Mouse (Mus musculus) G1E (cell line): ENCODE measurements around the gene Acot7. TPM values are rescaled to one million over a fixed set of nuclear protein-coding genes. Genes with fewer than 3 reads are reported as not detected.

Experiments used
- ATAC-seq: 2 replicates; pipeline ENCODE4 v1.8.0; 2016; ENCODE audit warnings: mild to moderate bottlenecking; ENCODE audit not compliant: insufficient number of reproducible peaks, poor library complexity, low FRiP score, severe bottlenecking; ENCODE audit errors: extremely low read depth
- DNase-seq: peaks from one replicate; pipeline ENCODE4 v3.0.0; 2012; ENCODE audit warnings: low spot score
- H3K27me3 ChIP-seq: 2 replicates; pipeline ENCODE4 v1.6.1; 2012; ENCODE audit warnings: mild to moderate bottlenecking, low read length, inconsistent platforms; ENCODE audit not compliant: insufficient read depth
- H3K36me3 ChIP-seq: replicated peaks from 2 replicates; pipeline ENCODE3; 2012; ENCODE audit warnings: mild to moderate bottlenecking, inconsistent platforms
- H3K4me1 ChIP-seq: 2 replicates; pipeline ENCODE4 v1.6.1; 2012; ENCODE audit warnings: low read depth, low read length, inconsistent platforms, mixed read lengths; ENCODE audit not compliant: insufficient read depth
- H3K4me3 ChIP-seq: 2 replicates; pipeline ENCODE4 v1.5.1; 2012; ENCODE audit warnings: low read depth, mild to moderate bottlenecking, inconsistent platforms, low read length, moderate library complexity, mixed read lengths
- H3K9me3 ChIP-seq: replicated peaks from 2 replicates; pipeline ENCODE4 v1.6.1; 2012; ENCODE audit warnings: inconsistent platforms
- CTCF ChIP-seq: IDR thresholded peaks from 2 replicates; pipeline ENCODE4 v1.5.1; 2012; ENCODE audit warnings: low read depth, low read length, inconsistent platforms, mixed read lengths
- GATA1 ChIP-seq: IDR thresholded peaks from 2 replicates; pipeline ENCODE4 v1.6.1; 2012; ENCODE audit warnings: borderline replicate concordance, low read length, inconsistent platforms, mixed read lengths
- GATA2 ChIP-seq: IDR thresholded peaks from 2 replicates; pipeline ENCODE4 v1.6.1; 2012; ENCODE audit warnings: low read depth, low read length, inconsistent platforms, borderline replicate concordance
- POLR2AphosphoS5 ChIP-seq: IDR thresholded peaks from 2 replicates; pipeline ENCODE4 v1.6.1; 2012; ENCODE audit warnings: low read depth, low read length, inconsistent platforms; ENCODE audit not compliant: insufficient replicate concordance
- TAL1 ChIP-seq: conservative IDR thresholded peaks from 2 replicates; pipeline ENCODE4 v1.6.1; 2012; ENCODE audit warnings: low read depth, low read length, inconsistent platforms, mixed read lengths
- polyA plus RNA-seq: library from polyadenylated mRNA; stranded (reverse); fragments of >175 nt; gene quantifications from 2 replicates; pipeline ENCODE4 v1.2.3, GENCODE M21; 2012
- total RNA-seq, 2 experiments: library from RNA; stranded (forward) in 1 of 2; stranded (reverse) in 1 of 2; fragments of 200-1000 nt in 1 of 2; fragments of >200 nt in 1 of 2; fragmentation: Nextera tagmentation in 1 of 2; gene quantifications; 2 replicates each; pipeline ENCODE4 v1.2.3; 2014 to 2017

The Acot7 gene
- total and polyA plus RNA-seq, 3 experiments, result 17.6 to 51.1 (median 22.1) TPM

- DNase-seq, result no peak
- Histone ChIP-seq H3K36me3 (peaks cover 24% of the 10 kb centered on the region), H3K9me3 (peaks cover 4% of the 10 kb centered on the region), H3K4me1 (peaks cover 58% of the 10 kb centered on the region), H3K27me3 (no peaks in the 10 kb centered on the region), H3K4me3 (peak overlapping the region; percentile 87)
- no peak for ATAC-seq
- no peak for TF ChIP-seq GATA1
- no peak for TF ChIP-seq POLR2AphosphoS5
- TF ChIP-seq GATA2, result no peak
- no peak for TF ChIP-seq CTCF
- TF ChIP-seq TAL1, result no peak
These were observed 779 bp upstream of the Acot7 start for GRCm38 (mm10) chr4:152177174-152177536.

- H3K36me3 ChIP-seq, result peaks cover 34% of the 10 kb centered on the region
- DNase-seq (no peak), ATAC-seq (no peak)
- H3K27me3 ChIP-seq, result no peaks in the 10 kb centered on the region
- H3K4me3 ChIP-seq, result peak overlapping the region; percentile 87
- no peak for TF ChIP-seq GATA2
- TF ChIP-seq TAL1, result no peak
- TF ChIP-seq GATA1, result no peak
- TF ChIP-seq POLR2AphosphoS5, result no peak
- TF ChIP-seq CTCF, result no peak
- H3K9me3 ChIP-seq, result peaks cover 3% of the 10 kb centered on the region
- H3K4me1 ChIP-seq, result peaks cover 58% of the 10 kb centered on the region
These were observed 470 bp downstream of the Acot7 start for GRCm38 (mm10) chr4:152178344-152178864.

- H3K4me1 ChIP-seq, result peaks cover 58% of the 10 kb centered on the region
- peaks cover 41% of the 10 kb centered on the region for H3K36me3 ChIP-seq
- DNase-seq (no peak), ATAC-seq (no peak)
- TF ChIP-seq CTCF (no peak), GATA1 (no peak), TAL1 (no peak), GATA2 (no peak), POLR2AphosphoS5 (no peak)
- H3K9me3 ChIP-seq, result no peaks in the 10 kb centered on the region
- H3K27me3 ChIP-seq, result no peaks in the 10 kb centered on the region
- H3K4me3 ChIP-seq, result peak overlapping the region; percentile 87
These were observed 1.2 kb downstream of the Acot7 start for GRCm38 (mm10) chr4:152178916-152179705.

- Histone ChIP-seq H3K4me1 (peaks cover 67% of the 10 kb centered on the region), H3K4me3 (peak overlapping the region; percentile 10; the same call in 1 of the 2 replicates), H3K27me3 (no peaks in the 10 kb centered on the region), H3K36me3 (peaks cover 46% of the 10 kb centered on the region), H3K9me3 (no peaks in the 10 kb centered on the region)
- ATAC-seq (no peak), DNase-seq (no peak)
- TF ChIP-seq GATA1, result no peak
- TF ChIP-seq POLR2AphosphoS5, result no peak
- TF ChIP-seq TAL1, result no peak
- TF ChIP-seq GATA2, result no peak
- TF ChIP-seq CTCF, result no peak
These were observed 2.2 kb downstream of the Acot7 start for GRCm38 (mm10) chr4:152179946-152180660.

GRCm38 (mm10) chr4:152182205-152182604 is 4.3 kb downstream of the Acot7 start:
- no peaks in the 10 kb centered on the region for H3K9me3 ChIP-seq
- peaks cover 54% of the 10 kb centered on the region for H3K36me3 ChIP-seq
- H3K4me1 ChIP-seq, result peaks cover 69% of the 10 kb centered on the region
- TF ChIP-seq TAL1 (no peak), GATA1 (no peak), POLR2AphosphoS5 (no peak), CTCF (no peak), GATA2 (no peak)
- no peak for DNase-seq
- H3K27me3 ChIP-seq, result no peaks in the 10 kb centered on the region
- ATAC-seq, result no peak
- no peak overlapping the region for H3K4me3 ChIP-seq

- H3K27me3 ChIP-seq, result no peaks in the 10 kb centered on the region
- H3K9me3 ChIP-seq, result no peaks in the 10 kb centered on the region
- H3K36me3 ChIP-seq, result peaks cover 67% of the 10 kb centered on the region
- TF ChIP-seq GATA2 (no peak), TAL1 (no peak), POLR2AphosphoS5 (no peak), GATA1 (no peak), CTCF (no peak)
- no peak for DNase-seq
- no peak overlapping the region for H3K4me3 ChIP-seq
- ATAC-seq, result no peak
- H3K4me1 ChIP-seq, result peaks cover 63% of the 10 kb centered on the region
These were observed 6.6 kb downstream of the Acot7 start for GRCm38 (mm10) chr4:152184353-152185035.
